Mouse (Mus musculus) forebrain, postnatal 0 days (tissue): ENCODE results near the gene Atxn7l3. TPM values are rescaled to one million over a fixed set of nuclear protein-coding genes. Genes with fewer than 3 reads are reported as not detected.

ENCODE experiments used
- ATAC-seq: fragments of 200-750 bp; cut with Nextera tagmentation; 2 replicates; pipeline ENCODE4 v1.8.0; 2017; ENCODE audit warnings: mild to moderate bottlenecking, moderate library complexity
- DNase-seq: peaks from one replicate; pipeline ENCODE4 v3.0.0-alpha.2; 2015
- H3K27ac ChIP-seq: fragments of 300-500 bp; sonication (generic); 2 replicates; pipeline ENCODE4 v1.5.1; 2014; ENCODE audit warnings: low read depth, mild to moderate bottlenecking, antibody characterized with exemption, low read length, moderate library complexity, mixed read lengths
- H3K27me3 ChIP-seq: fragments of 300-500 bp; sonication (generic); 2 replicates; pipeline ENCODE4 v1.6.1; 2014; ENCODE audit warnings: mild to moderate bottlenecking, low read length, mixed read lengths; ENCODE audit not compliant: insufficient read depth
- H3K36me3 ChIP-seq: fragments of 300-500 bp; sonication (generic); 2 replicates; pipeline ENCODE4 v1.6.1; 2014; ENCODE audit warnings: mild to moderate bottlenecking, moderate library complexity; ENCODE audit not compliant: insufficient read depth
- H3K4me1 ChIP-seq: fragments of 300-500 bp; sonication (generic); 2 replicates; pipeline ENCODE4 v1.6.1; 2014; ENCODE audit warnings: antibody characterized with exemption; ENCODE audit not compliant: insufficient read depth
- H3K4me2 ChIP-seq: fragments of 300-500 bp; sonication (generic); 2 replicates; pipeline ENCODE4 v1.6.1; 2014; ENCODE audit warnings: low read depth, mild to moderate bottlenecking, moderate library complexity
- H3K4me3 ChIP-seq: fragments of 300-500 bp; sonication (generic); 2 replicates; pipeline ENCODE4 v1.5.1; 2014; ENCODE audit warnings: low read depth, low read length, mixed read lengths
- H3K9ac ChIP-seq: fragments of 300-500 bp; sonication (generic); 2 replicates; pipeline ENCODE4 v1.6.1; 2014; ENCODE audit warnings: mild to moderate bottlenecking
- H3K9me3 ChIP-seq: fragments of 300-500 bp; sonication (generic); 2 replicates; pipeline ENCODE4 v1.6.1; 2016; ENCODE audit warnings: low read length
- CTCF ChIP-seq: sonication (generic); IDR thresholded peaks from 2 replicates; pipeline ENCODE4 v1.5.1; 2016; ENCODE audit warnings: antibody characterized with exemption, control low read depth, low read depth
- WGBS: fragments of 180-500 bp; shearing (Covaris S2); extraction: QIAGEN DNeasy Blood & Tissue Kit; methylation state at CpG from one replicate; pipeline ENCODE4 v1.1.7; 2014; 5-methylcytosine and 5-hydroxymethylcytosine counted together
- polyA plus RNA-seq: library from polyadenylated mRNA; unstranded; fragments of >200 nt; fragmentation: Nextera tagmentation; extraction: Ambion mirVana; gene quantifications from 2 replicates; pipeline ENCODE4 v1.2.1, GENCODE M21; 2015
- total RNA-seq: library from RNA; depleted of rRNA; stranded (reverse); fragments of >200 nt; gene quantifications from 2 replicates; pipeline ENCODE4 v1.2.3, GENCODE M21; 2014

Atxn7l3 gene
- total and polyA plus RNA-seq, 2 experiments from 2014 or later, result 26.2 to 167 TPM

- DNase-seq (peak; percentile 97), ATAC-seq (peak; percentile 96)
- H3K36me3 ChIP-seq, result peaks cover 55% of the 10 kb centered on the region
- 0 out of 2 replicates have a peak overlapping the region, but pooled peaks have one; percentile 40 for H3K27ac ChIP-seq
- no peaks in the 10 kb centered on the region for H3K27me3 ChIP-seq
- TF ChIP-seq CTCF, result peak; percentile 97
- WGBS, result under 1% methylated on average over 26 of the region's 27 CpGs
- H3K9ac ChIP-seq, result peak overlapping the region; percentile 22
- peak overlapping the region; percentile 12; the same call in 1 of the 2 replicates for H3K4me3 ChIP-seq
- H3K4me2 ChIP-seq, result peak overlapping the region; percentile 50
- H3K4me1 ChIP-seq, result no peaks in the 10 kb centered on the region
- no peaks in the 10 kb centered on the region for H3K9me3 ChIP-seq
Observed at GRCm38 (mm10) chr11:102308979-102309378, 12.5 kb upstream of the Atxn7l3 start.

GRCm38 (mm10) chr11:102308104-102308503 lies 11.7 kb upstream of the Atxn7l3 start:
- Histone ChIP-seq H3K36me3 (peaks cover 47% of the 10 kb centered on the region), H3K4me1 (no peaks in the 10 kb centered on the region)
- TF ChIP-seq CTCF, result no peak

GRCm38 (mm10) chr11:102305359-102305758 lies 8.9 kb upstream of the Atxn7l3 start:
- 68% methylated on average over 3 of the region's 3 CpGs for WGBS
- Histone ChIP-seq H3K9ac (no peak overlapping the region), H3K4me1 (no peaks in the 10 kb centered on the region), H3K27me3 (no peaks in the 10 kb centered on the region), H3K4me2 (no peak overlapping the region), H3K9me3 (no peaks in the 10 kb centered on the region), H3K4me3 (no peak overlapping the region), H3K27ac (no peak overlapping the region), H3K36me3 (peaks cover 31% of the 10 kb centered on the region)
- TF ChIP-seq CTCF, result no peak
- no peak for ATAC-seq
- DNase-seq, result no peak

More at GRCm38 (mm10) chr11:102308104-102308503, 11.7 kb upstream of the Atxn7l3 start:
- Histone ChIP-seq H3K4me2 (no peak overlapping the region), H3K9me3 (no peaks in the 10 kb centered on the region), H3K27me3 (no peaks in the 10 kb centered on the region), H3K27ac (no peak overlapping the region), H3K9ac (no peak overlapping the region), H3K4me3 (no peak overlapping the region)
- ATAC-seq (no peak), DNase-seq (no peak)
- WGBS, result 87% methylated on average over 9 of the region's 9 CpGs

- no peak for TF ChIP-seq CTCF
- H3K4me2 ChIP-seq, result no peak overlapping the region
- no peak for ATAC-seq
- H3K9me3 ChIP-seq, result no peaks in the 10 kb centered on the region
- H3K27me3 ChIP-seq, result no peaks in the 10 kb centered on the region
- WGBS, result 35% methylated on average over 2 of the region's 2 CpGs
- H3K4me3 ChIP-seq, result no peak overlapping the region
- H3K27ac ChIP-seq, result no peak overlapping the region
- peaks cover 24% of the 10 kb centered on the region for H3K36me3 ChIP-seq
- H3K9ac ChIP-seq, result no peak overlapping the region
- DNase-seq, result no peak
- H3K4me1 ChIP-seq, result no peaks in the 10 kb centered on the region
Observed at GRCm38 (mm10) chr11:102304141-102304540, 7.7 kb upstream of the Atxn7l3 start.

- TF ChIP-seq CTCF, result peak; percentile 73
- no peak overlapping the region for H3K27ac ChIP-seq
- no peaks in the 10 kb centered on the region for H3K9me3 ChIP-seq
- no peaks in the 10 kb centered on the region for H3K27me3 ChIP-seq
- H3K4me2 ChIP-seq, result no peak overlapping the region
- H3K9ac ChIP-seq, result no peak overlapping the region
- no peak for ATAC-seq
- H3K4me1 ChIP-seq, result peaks cover 5% of the 10 kb centered on the region
- DNase-seq, result peak; percentile 78
- WGBS, result 10% methylated on average over 1 of the region's 1 CpGs
- no peak overlapping the region for H3K4me3 ChIP-seq
- H3K36me3 ChIP-seq, result no peaks in the 10 kb centered on the region
Observed at GRCm38 (mm10) chr11:102299839-102300238, 3.4 kb upstream of the Atxn7l3 start.

GRCm38 (mm10) chr11:102297577-102298556 lies 1.4 kb upstream of the Atxn7l3 start:
- peak overlapping the region; percentile 86 for H3K4me2 ChIP-seq
- H3K27me3 ChIP-seq, result no peaks in the 10 kb centered on the region
- TF ChIP-seq CTCF, result no peak
- 26% methylated on average over 27 of the region's 27 CpGs for WGBS
- H3K36me3 ChIP-seq, result peaks cover 12% of the 10 kb centered on the region
- no peaks in the 10 kb centered on the region for H3K9me3 ChIP-seq
- peak overlapping the region; percentile 97 for H3K27ac ChIP-seq
- H3K4me1 ChIP-seq, result peaks cover 8% of the 10 kb centered on the region
- peak overlapping the region; percentile 84 for H3K9ac ChIP-seq
- H3K4me3 ChIP-seq, result peak overlapping the region; percentile 90
- no peak for DNase-seq
- peak; percentile 3; the same call in 1 of the 2 replicates for ATAC-seq
